Mouse (Mus musculus) liver, embryonic 14.5 days (tissue): ENCODE data around the gene Oxsr1.
"Not testable (repeated sequence)": the region's sequence is repeated elsewhere in the genome, so short reads cannot be mapped to it uniquely, and the experiment has no call there.

ENCODE experiments used
- CTCF ChIP-seq: IDR thresholded peaks from 2 replicates; pipeline ENCODE4 v1.5.1; 2016; ENCODE audit warnings: antibody characterized with exemption, low read depth, control low read depth
- EP300 ChIP-seq: IDR thresholded peaks from 2 replicates; pipeline ENCODE4 v1.6.1; 2016; ENCODE audit warnings: antibody characterized with exemption, low read depth

- not testable (repeated sequence) for TF ChIP-seq EP300, CTCF
Observed at GRCm38 (mm10) chr9:119265373-119266120, 56.7 kb downstream of the Oxsr1 start.
